In the genomic region with DNA sequence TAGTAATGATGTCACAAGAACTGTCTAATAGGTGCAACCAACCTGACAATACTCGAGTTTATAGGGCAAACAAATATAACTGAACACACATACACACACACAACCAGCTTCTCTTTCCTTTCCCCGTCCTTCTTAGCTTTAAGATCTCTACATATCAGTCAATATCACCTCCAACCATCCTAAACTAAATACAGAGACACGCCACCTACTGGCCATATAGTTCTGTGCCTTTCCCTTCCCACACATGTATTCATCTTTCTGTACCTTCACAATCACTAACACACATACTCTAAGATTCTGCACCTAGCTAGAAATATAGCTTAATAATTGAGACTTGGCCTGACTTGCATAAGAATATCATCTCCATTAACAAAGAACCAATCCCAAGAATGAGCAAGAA, we compare ENCODE assay signal across 27 mouse cellular contexts.
A peak's percentile ranks its signal among the peaks of the same experiment; 100 is the strongest.
DNase-seq lines count a peak whose midpoint lies in the region; TF ChIP-seq lines count a peak whose summit lies in the region.
"Had no signal": no experiment of that assay in that cellular context is flagged by ENCODE, and none has a peak within 500 bp of the region (broad histone marks: within the 10 kb centered on the region; RNA-seq: fewer than 3 reads in every experiment).

No protein-coding gene starts in this region.

- no peak overlapping the region for H3K9ac ChIP-seq in heart, adult 2 months (ENCODE audit: low read depth, low read length)
- H3K9ac ChIP-seq: embryonic facial prominence, embryonic 13.5 days; forebrain, embryonic 13.5 days; heart, embryonic 15.5 days; limb, embryonic 15.5 days; liver, embryonic 15.5 days; midbrain, embryonic 15.5 days had no signal

- TF ChIP-seq EP300 in heart, adult 2 months (IDR thresholded peaks at IDR 0.05; ENCODE audit: insufficient read depth, low read depth, low read length) = no peak

- TF ChIP-seq POLR2A in heart, adult 2 months (IDR thresholded peaks at IDR 0.05; ENCODE audit: insufficient read depth, low read depth, low read length) = no peak

- no peaks in the 10 kb centered on the region for H3K27me3 ChIP-seq in heart, adult 2 months (ENCODE audit: control insufficient read depth, insufficient read depth, low read length)
- no peaks in the 10 kb centered on the region for H3K27me3 ChIP-seq in E14TG2a.4 (ENCODE audit: insufficient read depth, low read length)
- H3K27me3 ChIP-seq: embryonic facial prominence, embryonic 13.5 days; forebrain, embryonic 13.5 days; heart, embryonic 15.5 days; limb, embryonic 15.5 days; liver, embryonic 15.5 days; midbrain, embryonic 15.5 days had no signal

- intact Hi-C loops in heart, adult 2 months (cut with DNase I) = no loop called here
- intact Hi-C loops in heart, postnatal 10 days (cut with DNase I) = no loop called here
- intact Hi-C loops in left cerebral cortex, adult 2 months (cut with DNase I) = no loop called here

- H3K4me3 ChIP-seq in heart, adult 2 months = no peak overlapping the region
- H3K4me3 ChIP-seq in left cerebral cortex, adult 2 months = no peak overlapping the region
- H3K4me3 ChIP-seq in E14TG2a.4 (replicated peaks; ENCODE audit: low read length) = no peak overlapping the region
- H3K4me3 ChIP-seq: embryonic facial prominence, embryonic 13.5 days; erythroblast, embryonic 14.5 days; forebrain, embryonic 13.5 days; heart, embryonic 15.5 days; limb, embryonic 15.5 days; liver, embryonic 15.5 days; midbrain, embryonic 15.5 days; myocyte had no signal

- H3K27ac ChIP-seq in heart, adult 2 months = no peak overlapping the region
- no peak overlapping the region for H3K27ac ChIP-seq in left cerebral cortex, adult 2 months
- H3K27ac ChIP-seq: embryonic facial prominence, embryonic 13.5 days; forebrain, embryonic 13.5 days; heart, embryonic 15.5 days; limb, embryonic 15.5 days; liver, embryonic 15.5 days; midbrain, embryonic 15.5 days had no signal

- DNase-seq in heart, adult 2 months = no peak
- no peak for DNase-seq in heart, postnatal 10 days
- no peak for DNase-seq in left cerebral cortex, adult 2 months (ENCODE audit: extremely low spot score in 1 of 2, low spot score in 2 of 2)
- no peak for DNase-seq in left cerebral cortex, adult 11 months (ENCODE audit: low spot score)
- peak; percentile 15 for DNase-seq in R1 (ENCODE audit: low read depth, low spot score)
- no peak for DNase-seq in frontal cortex, postnatal 36 days (ENCODE audit: low spot score in 2 of 2)
- DNase-seq: adrenal gland, postnatal 10 days; cerebellum, adult 8-10 months; cerebellum, postnatal 36 days; embryo, embryonic 11 days; gastrocnemius, postnatal 36 days; kidney, adult 8-10 months; kidney, postnatal 25 days; layer of hippocampus, adult 9-11 months; left cerebral cortex, postnatal 4 days; lung, postnatal 4 days; thymus, adult 2 months; thymus, postnatal 4 days had no signal

- WGBS in heart, adult 2 months = 45% methylated on average over 3 of the region's 3 CpGs

- H3K9me3 ChIP-seq in E14TG2a.4 (ENCODE audit: low read length) = no peaks in the 10 kb centered on the region
- H3K9me3 ChIP-seq: embryonic facial prominence, embryonic 13.5 days; forebrain, embryonic 13.5 days; heart, embryonic 15.5 days; limb, embryonic 15.5 days; liver, embryonic 15.5 days; midbrain, embryonic 15.5 days had no signal

- H3K79me2 ChIP-seq in heart, adult 2 months (replicated peaks; ENCODE audit: control insufficient read depth, insufficient read depth, low read length) = no peaks in the 10 kb centered on the region

- no peaks in the 10 kb centered on the region for H3K36me3 ChIP-seq in heart, adult 2 months (ENCODE audit: control insufficient read depth, insufficient read depth, low read length)
- no peaks in the 10 kb centered on the region for H3K36me3 ChIP-seq in E14TG2a.4 (ENCODE audit: insufficient read depth, low read length)
- H3K36me3 ChIP-seq: embryonic facial prominence, embryonic 13.5 days; heart, embryonic 15.5 days; limb, embryonic 15.5 days; liver, embryonic 15.5 days; midbrain, embryonic 15.5 days had no signal

- no peaks in the 10 kb centered on the region for H3K4me1 ChIP-seq in heart, adult 2 months (ENCODE audit: control insufficient read depth, insufficient read depth, low read length)
- H3K4me1 ChIP-seq in E14TG2a.4 (replicated peaks; ENCODE audit: low read depth, low read length) = no peaks in the 10 kb centered on the region
- H3K4me1 ChIP-seq: embryonic facial prominence, embryonic 13.5 days; forebrain, embryonic 13.5 days; heart, embryonic 15.5 days; limb, embryonic 15.5 days; liver, embryonic 15.5 days; midbrain, embryonic 15.5 days had no signal

- TF ChIP-seq CTCF in heart, adult 2 months (IDR thresholded peaks at IDR 0.05) = 0 out of 2 replicates have a peak, but pooled peaks have one; percentile 17
- peak; percentile 22; the same call in 1 of the 2 replicates for TF ChIP-seq CTCF in left cerebral cortex, adult 2 months (IDR thresholded peaks at IDR 0.05)
- peak; percentile 43 for TF ChIP-seq CTCF in E14TG2a.4 (conservative IDR thresholded peaks at IDR 0.05; ENCODE audit: low read length)
